Mouse (Mus musculus): ENCODE results near the gene Nrp1.

DNA sequence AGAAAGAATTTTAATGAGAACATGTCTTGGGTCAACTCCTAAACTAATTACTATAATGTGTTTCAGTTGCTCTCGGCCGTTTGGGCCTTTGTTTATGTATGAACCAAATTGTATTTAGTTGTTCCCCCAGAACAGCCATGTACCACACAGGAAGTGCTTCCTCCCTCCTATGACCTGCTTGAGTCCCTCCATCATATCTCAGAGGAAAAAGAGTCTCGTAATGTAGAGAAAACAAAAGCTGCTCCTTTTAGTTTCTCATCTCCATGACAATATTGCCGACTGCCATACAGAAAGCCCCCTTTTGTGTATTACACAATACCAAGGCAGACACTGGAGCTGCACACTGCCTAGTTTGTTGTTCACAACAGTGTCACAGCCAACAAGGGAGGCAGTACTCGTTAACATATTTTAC is 26.5 kb downstream of the Nrp1 start:
- no peak for TF ChIP-seq CTCF (IDR thresholded peaks at IDR 0.05; ENCODE audit: low read depth)
- no peak for TF ChIP-seq EP300 (IDR thresholded peaks at IDR 0.05; ENCODE audit: low read depth)

Data from liver, postnatal 0 days (tissue).